In the genomic region with DNA sequence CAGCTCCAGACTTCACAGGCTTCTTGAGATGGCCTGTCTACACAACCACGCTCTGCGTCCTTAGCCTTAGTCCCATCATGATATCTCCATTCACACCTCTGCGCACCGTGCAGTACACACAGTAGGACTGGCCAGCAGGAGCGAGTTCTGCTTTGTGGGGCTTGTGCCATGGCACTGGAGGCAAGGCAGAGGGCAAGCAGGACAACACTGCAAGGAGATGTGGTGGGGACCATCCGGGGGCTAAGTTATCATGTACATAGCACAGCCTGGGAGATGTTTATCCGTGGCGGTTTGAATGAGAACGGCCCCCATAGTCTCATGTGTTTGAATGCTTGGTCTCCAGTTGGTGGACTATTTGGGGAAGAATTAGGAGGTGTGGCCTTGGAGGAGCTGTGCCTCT, we compare ENCODE assay signal across 40 mouse cellular contexts. TPM values are rescaled to one million over a fixed set of nuclear protein-coding genes. Genes with fewer than 3 reads are reported as not detected.
"Had no signal": no experiment of that assay in that cellular context is flagged by ENCODE, and none has a peak within 500 bp of the region (broad histone marks: within the 10 kb centered on the region; RNA-seq: fewer than 3 reads in every experiment).

No protein-coding gene starts in this region.

- H3K4me3 ChIP-seq: heart, embryonic 10.5 days; heart, embryonic 12.5 days; heart, embryonic 13.5 days; heart, embryonic 15.5 days; hindbrain, embryonic 10.5 days; hindbrain, embryonic 12.5 days; hindbrain, embryonic 13.5 days; hindbrain, embryonic 15.5 days; intestine, embryonic 15.5 days; kidney, embryonic 15.5 days; layer of hippocampus, adult 2 months had no signal

- H3K4me2 ChIP-seq: heart, embryonic 11.5 days; heart, embryonic 12.5 days; heart, embryonic 13.5 days; heart, embryonic 15.5 days; hindbrain, embryonic 12.5 days; hindbrain, embryonic 13.5 days; hindbrain, embryonic 14.5 days; hindbrain, embryonic 15.5 days; intestine, embryonic 15.5 days; kidney, embryonic 15.5 days had no signal

- H3K36me3 ChIP-seq: hindbrain, embryonic 15.5 days had no signal

- DNase-seq: heart, postnatal 10 days; heart, postnatal 14 days; heart, postnatal 36 days; heart, postnatal 4 days; kidney, adult 11 months; kidney, adult 18-20 months; kidney, adult 2 months; kidney, adult 8-10 months; kidney, adult 9 months; kidney, postnatal 10 days; kidney, postnatal 14 days; kidney, postnatal 25 days; kidney, postnatal 36 days; kidney, postnatal 4 days; layer of hippocampus, adult 9-11 months; layer of hippocampus, postnatal 36 days had no signal

- H3K9ac ChIP-seq: heart, embryonic 12.5 days; heart, embryonic 13.5 days; heart, embryonic 15.5 days; hindbrain, embryonic 12.5 days; hindbrain, embryonic 13.5 days; hindbrain, embryonic 14.5 days; hindbrain, embryonic 15.5 days; intestine, embryonic 15.5 days; kidney, embryonic 15.5 days had no signal

- H3K9me3 ChIP-seq: heart, embryonic 10.5 days; heart, embryonic 12.5 days; heart, embryonic 13.5 days; heart, embryonic 15.5 days; hindbrain, embryonic 10.5 days; hindbrain, embryonic 12.5 days; hindbrain, embryonic 13.5 days; hindbrain, embryonic 15.5 days; intestine, embryonic 15.5 days; kidney, embryonic 15.5 days had no signal

- H3K27ac ChIP-seq: heart, embryonic 10.5 days; heart, embryonic 13.5 days; heart, embryonic 15.5 days; hindbrain, embryonic 10.5 days; hindbrain, embryonic 12.5 days; hindbrain, embryonic 13.5 days; hindbrain, embryonic 14.5 days; hindbrain, embryonic 15.5 days; hindbrain, postnatal 0 days; intestine, embryonic 15.5 days; kidney, embryonic 15.5 days; kidney, postnatal 0 days; layer of hippocampus, adult 2 months had no signal

- H3K27me3 ChIP-seq: heart, embryonic 12.5 days; heart, embryonic 13.5 days; heart, embryonic 15.5 days; hindbrain, embryonic 13.5 days; hindbrain, embryonic 15.5 days; intestine, embryonic 15.5 days; kidney, embryonic 15.5 days had no signal

- ATAC-seq: hindbrain, embryonic 16.5 days; hindbrain, postnatal 0 days; inflammation-experienced regulatory T-cells, adult 6 months; intestine, embryonic 15.5 days; intestine, embryonic 16.5 days; intestine, postnatal 0 days had no signal

RNA-seq across cellular contexts. Expression of a gene that starts 15.6 kb away (rescaled TPM):
- total RNA-seq: hematopoietic stem cell, adult 5-6 weeks; layer of hippocampus, adult 18-20 months; layer of hippocampus, adult 2 months; layer of hippocampus, postnatal 10 days; layer of hippocampus, postnatal 14 days; layer of hippocampus, postnatal 25 days; layer of hippocampus, postnatal 36 days had no signal
- polyA plus RNA-seq: hindbrain, postnatal 0 days; intestine, postnatal 0 days had no signal
